Mouse (Mus musculus) neural tube, embryonic 15.5 days (tissue): ENCODE results near the gene Gk. TPM values are rescaled to one million over a fixed set of nuclear protein-coding genes. Genes with fewer than 3 reads are reported as not detected.

Experiments
- ATAC-seq: fragments of 200-750 bp; cut with Nextera tagmentation; 2 replicates; pipeline ENCODE4 v1.8.0; 2017; ENCODE audit warnings: mild to moderate bottlenecking, moderate TSS enrichment, moderate library complexity; ENCODE audit not compliant: low FRiP score
- H3K27ac ChIP-seq: fragments of 300-500 bp; sonication (generic); replicated peaks from 2 replicates; pipeline ENCODE4 v1.5.1; 2015; ENCODE audit warnings: mild to moderate bottlenecking, inconsistent platforms
- H3K27me3 ChIP-seq: fragments of 300-500 bp; sonication (generic); replicated peaks from 2 replicates; pipeline ENCODE4 v1.6.1; 2015; ENCODE audit warnings: inconsistent platforms
- H3K36me3 ChIP-seq: fragments of 300-500 bp; sonication (generic); 2 replicates; pipeline ENCODE4 v1.6.1; 2015; ENCODE audit warnings: inconsistent platforms
- H3K4me1 ChIP-seq: fragments of 300-500 bp; sonication (generic); 2 replicates; pipeline ENCODE4 v1.6.1; 2015; ENCODE audit warnings: inconsistent platforms
- H3K4me2 ChIP-seq: fragments of 300-500 bp; sonication (generic); 2 replicates; pipeline ENCODE4 v1.6.1; 2015; ENCODE audit warnings: inconsistent platforms, mild to moderate bottlenecking, moderate library complexity
- H3K4me3 ChIP-seq: fragments of 300-500 bp; sonication (generic); replicated peaks from 2 replicates; pipeline ENCODE4 v1.5.1; 2015; ENCODE audit warnings: mild to moderate bottlenecking, inconsistent platforms
- H3K9ac ChIP-seq: fragments of 300-500 bp; sonication (generic); replicated peaks from 2 replicates; pipeline ENCODE4 v1.6.1; 2015; ENCODE audit warnings: mild to moderate bottlenecking, inconsistent platforms
- H3K9me3 ChIP-seq: fragments of 300-500 bp; sonication (generic); replicated peaks from 2 replicates; pipeline ENCODE4 v1.6.1; 2016; ENCODE audit warnings: inconsistent platforms
- WGBS: fragments of 180-500 bp; shearing (Covaris S2); methylation state at CpG from one replicate; pipeline ENCODE4 v1.1.7; 2015; ENCODE audit warnings: mixed read lengths; 5-methylcytosine and 5-hydroxymethylcytosine counted together
- polyA plus RNA-seq: library from polyadenylated mRNA; unstranded; fragments of >200 nt; fragmentation: Nextera tagmentation; extraction: Ambion mirVana; gene quantifications from 2 replicates; pipeline ENCODE4 v1.2.1, GENCODE M21; 2015

Gene Gk
- 10.6 and 14.8 TPM in 2 replicates for polyA plus RNA-seq

- H3K27ac ChIP-seq: peak within 1 kb of the TSS; percentile 92
- H3K36me3 ChIP-seq: no peaks in the 10 kb centered on the region
- H3K4me1 ChIP-seq: no peaks in the 10 kb centered on the region
- peak within 1 kb of the TSS; percentile 54 for H3K9ac ChIP-seq
- H3K9me3 ChIP-seq: no peaks in the 10 kb centered on the region
- 20% methylated on average over 37 of the region's 45 CpGs for WGBS
- no peaks in the 10 kb centered on the region for H3K27me3 ChIP-seq
- ATAC-seq: peak; percentile 99
- H3K4me2 ChIP-seq: peak within 1 kb of the TSS; percentile 60
- peak within 1 kb of the TSS; percentile 52 for H3K4me3 ChIP-seq
Observed at GRCm38 (mm10) chrX:85776544-85777087, at the start of gene Gk. TSS of gene Gk (minus strand) at chrX:85776819.

- Histone ChIP-seq H3K4me3 (no peak overlapping the region), H3K9me3 (no peaks in the 10 kb centered on the region), H3K27me3 (no peaks in the 10 kb centered on the region), H3K9ac (no peak overlapping the region), H3K4me2 (no peak overlapping the region), H3K36me3 (no peaks in the 10 kb centered on the region), H3K27ac (no peak overlapping the region), H3K4me1 (no peaks in the 10 kb centered on the region)
- 77% methylated on average over 4 of the region's 4 CpGs for WGBS
- ATAC-seq: no peak
Observed at GRCm38 (mm10) chrX:85804706-85805376, 28.2 kb upstream of the Gk start.

- Histone ChIP-seq H3K9ac (no peak overlapping the region), H3K36me3 (no peaks in the 10 kb centered on the region), H3K27me3 (no peaks in the 10 kb centered on the region), H3K27ac (no peak overlapping the region), H3K4me2 (no peak overlapping the region), H3K4me1 (no peaks in the 10 kb centered on the region), H3K9me3 (no peaks in the 10 kb centered on the region), H3K4me3 (no peak overlapping the region)
- ATAC-seq: no peak
Observed at GRCm38 (mm10) chrX:85803006-85803405, 26.4 kb upstream of the Gk start.

GRCm38 (mm10) chrX:85797449-85797848 is 20.8 kb upstream of the Gk start:
- H3K4me1 ChIP-seq: no peaks in the 10 kb centered on the region
- no peak overlapping the region for H3K4me2 ChIP-seq
- no peaks in the 10 kb centered on the region for H3K36me3 ChIP-seq
- H3K27me3 ChIP-seq: no peaks in the 10 kb centered on the region
- H3K4me3 ChIP-seq: no peak overlapping the region
- H3K9ac ChIP-seq: no peak overlapping the region
- H3K27ac ChIP-seq: no peak overlapping the region
- ATAC-seq: no peak
- H3K9me3 ChIP-seq: no peaks in the 10 kb centered on the region
- WGBS: 92% methylated on average over 2 of the region's 2 CpGs

GRCm38 (mm10) chrX:85778346-85778745 is 1.7 kb upstream of the Gk start:
- 77% methylated on average over 3 of the region's 3 CpGs for WGBS
- Histone ChIP-seq H3K9me3 (no peaks in the 10 kb centered on the region), H3K4me2 (no peak overlapping the region), H3K27me3 (no peaks in the 10 kb centered on the region), H3K4me3 (no peak overlapping the region), H3K27ac (no peak overlapping the region), H3K36me3 (no peaks in the 10 kb centered on the region), H3K4me1 (no peaks in the 10 kb centered on the region), H3K9ac (no peak overlapping the region)
- ATAC-seq: no peak

- no peaks in the 10 kb centered on the region for H3K9me3 ChIP-seq
- H3K4me1 ChIP-seq: no peaks in the 10 kb centered on the region
- 21% methylated on average over 17 of the region's 17 CpGs for WGBS
- peak overlapping the region; percentile 52 for H3K4me3 ChIP-seq
- ATAC-seq: peak; percentile 70
- peak overlapping the region; percentile 54 for H3K9ac ChIP-seq
- H3K36me3 ChIP-seq: no peaks in the 10 kb centered on the region
- H3K4me2 ChIP-seq: peak overlapping the region; percentile 56
- H3K27ac ChIP-seq: peak overlapping the region; percentile 92
- H3K27me3 ChIP-seq: no peaks in the 10 kb centered on the region
Observed at GRCm38 (mm10) chrX:85777141-85777540, 522 bp upstream of the Gk start.

GRCm38 (mm10) chrX:85775879-85776543 is 608 bp downstream of the Gk start:
- Histone ChIP-seq H3K36me3 (no peaks in the 10 kb centered on the region), H3K9me3 (no peaks in the 10 kb centered on the region), H3K9ac (peak overlapping the region; percentile 51), H3K4me2 (peak overlapping the region; percentile 60), H3K4me1 (no peaks in the 10 kb centered on the region), H3K27ac (peak overlapping the region; percentile 80), H3K4me3 (peak overlapping the region; percentile 52), H3K27me3 (no peaks in the 10 kb centered on the region)
- 25% methylated on average over 22 of the region's 22 CpGs for WGBS
- peak; percentile 51 for ATAC-seq

- no peak overlapping the region for H3K4me3 ChIP-seq
- H3K36me3 ChIP-seq: no peaks in the 10 kb centered on the region
- no peak for ATAC-seq
- H3K4me1 ChIP-seq: no peaks in the 10 kb centered on the region
- no peaks in the 10 kb centered on the region for H3K27me3 ChIP-seq
- H3K4me2 ChIP-seq: no peak overlapping the region
- WGBS: 82% methylated on average over 3 of the region's 3 CpGs
- H3K27ac ChIP-seq: no peak overlapping the region
- no peaks in the 10 kb centered on the region for H3K9me3 ChIP-seq
- no peak overlapping the region for H3K9ac ChIP-seq
Observed at GRCm38 (mm10) chrX:85771303-85771702, 5.3 kb downstream of the Gk start.

- 91% methylated on average over 3 of the region's 3 CpGs for WGBS
- H3K4me2 ChIP-seq: no peak overlapping the region
- no peak for ATAC-seq
Observed at GRCm38 (mm10) chrX:85770747-85771146, 5.9 kb downstream of the Gk start.

GRCm38 (mm10) chrX:85768578-85768977 is 8.0 kb downstream of the Gk start:
- WGBS: 72% methylated on average over 2 of the region's 2 CpGs
- Histone ChIP-seq H3K4me2 (no peak overlapping the region), H3K36me3 (no peaks in the 10 kb centered on the region), H3K4me3 (no peak overlapping the region), H3K9ac (no peak overlapping the region), H3K9me3 (no peaks in the 10 kb centered on the region), H3K27ac (no peak overlapping the region), H3K27me3 (no peaks in the 10 kb centered on the region), H3K4me1 (no peaks in the 10 kb centered on the region)
- ATAC-seq: no peak

More at GRCm38 (mm10) chrX:85770747-85771146, 5.9 kb downstream of the Gk start:
- no peaks in the 10 kb centered on the region for H3K4me1 ChIP-seq
- H3K36me3 ChIP-seq: no peaks in the 10 kb centered on the region
- no peaks in the 10 kb centered on the region for H3K27me3 ChIP-seq
- H3K27ac ChIP-seq: no peak overlapping the region
- no peaks in the 10 kb centered on the region for H3K9me3 ChIP-seq
- no peak overlapping the region for H3K9ac ChIP-seq
- no peak overlapping the region for H3K4me3 ChIP-seq

- 42% methylated on average over 3 of the region's 3 CpGs for WGBS
- Histone ChIP-seq H3K4me2 (no peak overlapping the region), H3K27me3 (no peaks in the 10 kb centered on the region), H3K4me3 (no peak overlapping the region), H3K27ac (no peak overlapping the region), H3K9me3 (no peaks in the 10 kb centered on the region), H3K4me1 (no peaks in the 10 kb centered on the region), H3K9ac (no peak overlapping the region), H3K36me3 (no peaks in the 10 kb centered on the region)
- no peak for ATAC-seq
Observed at GRCm38 (mm10) chrX:85756005-85756404, 20.6 kb downstream of the Gk start.

- Histone ChIP-seq H3K9me3 (no peaks in the 10 kb centered on the region), H3K36me3 (no peaks in the 10 kb centered on the region), H3K27ac (no peak overlapping the region), H3K9ac (no peak overlapping the region), H3K27me3 (no peaks in the 10 kb centered on the region), H3K4me3 (no peak overlapping the region), H3K4me2 (no peak overlapping the region), H3K4me1 (no peaks in the 10 kb centered on the region)
- WGBS: 86% methylated on average over 3 of the region's 3 CpGs
- ATAC-seq: no peak
Observed at GRCm38 (mm10) chrX:85743837-85744236, 32.8 kb downstream of the Gk start.
